Mouse (Mus musculus): ENCODE measurements around the gene Bcor. TPM values are rescaled to one million over a fixed set of nuclear protein-coding genes. Genes with fewer than 3 reads are reported as not detected.

Gene Bcor
- polyA plus RNA-seq, 1 experiment from 2014 or later, result 4.0 TPM

- WGBS (ENCODE audit: insufficient replicate concordance), result 6% methylated on average over 37 of the region's 37 CpGs
- peak overlapping the region; percentile 91 for H3K27ac ChIP-seq (ENCODE audit: low read depth)
- peak; percentile 53 for DNase-seq
- peaks cover 12% of the 10 kb centered on the region; the same call in 1 of the 2 replicates for H3K4me1 ChIP-seq (ENCODE audit: insufficient read depth)
- H3K9me3 ChIP-seq (ENCODE audit: low read length), result no peaks in the 10 kb centered on the region
- H3K36me3 ChIP-seq (replicated peaks; ENCODE audit: insufficient read depth, low read length), result no peaks in the 10 kb centered on the region
- peaks cover 56% of the 10 kb centered on the region for H3K27me3 ChIP-seq (ENCODE audit: insufficient read depth, low read length)
- peak overlapping the region; percentile 67; the same call in 1 of the 2 replicates for H3K9ac ChIP-seq (replicated peaks)
- peak overlapping the region; percentile 84 for H3K4me2 ChIP-seq (ENCODE audit: low read depth, low read length)
- ATAC-seq, result peak; percentile 22
- no peak for TF ChIP-seq EP300 (IDR thresholded peaks at IDR 0.05; ENCODE audit: low read depth)
- TF ChIP-seq CTCF (IDR thresholded peaks at IDR 0.05; ENCODE audit: low read depth), result no peak
- peak overlapping the region; percentile 53 for H3K4me3 ChIP-seq (ENCODE audit: low read depth, low read length)
These were observed 69.8 kb downstream of the Bcor start for GRCm38 (mm10) chrX:12090151-12090870.

- DNase-seq, result peak; percentile 67
- Histone ChIP-seq H3K27ac (ENCODE audit: low read depth) (peak overlapping the region; percentile 91), H3K36me3 (replicated peaks; ENCODE audit: insufficient read depth, low read length) (no peaks in the 10 kb centered on the region), H3K4me2 (ENCODE audit: low read depth, low read length) (peak overlapping the region; percentile 84), H3K4me1 (ENCODE audit: insufficient read depth) (peaks cover 16% of the 10 kb centered on the region; the same call in 1 of the 2 replicates), H3K27me3 (ENCODE audit: insufficient read depth, low read length) (peaks cover 62% of the 10 kb centered on the region), H3K4me3 (ENCODE audit: low read depth, low read length) (peak overlapping the region; percentile 53; the same call in 1 of the 2 replicates), H3K9ac (replicated peaks) (no peak overlapping the region; the same call in 1 of the 2 replicates), H3K9me3 (ENCODE audit: low read length) (no peaks in the 10 kb centered on the region)
- ATAC-seq, result peak; percentile 11; the same call in 1 of the 2 replicates
- 7% methylated on average over 44 of the region's 52 CpGs for WGBS (ENCODE audit: insufficient replicate concordance)
- TF ChIP-seq CTCF (IDR thresholded peaks at IDR 0.05; ENCODE audit: low read depth) (no peak), EP300 (IDR thresholded peaks at IDR 0.05; ENCODE audit: low read depth) (no peak)
These were observed 70.6 kb downstream of the Bcor start for GRCm38 (mm10) chrX:12089353-12090081.

- 11% methylated on average over 9 of the region's 13 CpGs for WGBS (ENCODE audit: insufficient replicate concordance)
- TF ChIP-seq EP300 (IDR thresholded peaks at IDR 0.05; ENCODE audit: low read depth) (no peak), CTCF (IDR thresholded peaks at IDR 0.05; ENCODE audit: low read depth) (no peak)
- Histone ChIP-seq H3K27ac (ENCODE audit: low read depth) (peak overlapping the region; percentile 91), H3K4me2 (ENCODE audit: low read depth, low read length) (peak overlapping the region; percentile 84), H3K36me3 (replicated peaks; ENCODE audit: insufficient read depth, low read length) (no peaks in the 10 kb centered on the region), H3K4me3 (ENCODE audit: low read depth, low read length) (peak overlapping the region; percentile 57; the same call in 1 of the 2 replicates), H3K9me3 (ENCODE audit: low read length) (no peaks in the 10 kb centered on the region), H3K4me1 (ENCODE audit: insufficient read depth) (peaks cover 16% of the 10 kb centered on the region; the same call in 1 of the 2 replicates), H3K9ac (replicated peaks) (peak overlapping the region; percentile 71), H3K27me3 (ENCODE audit: insufficient read depth, low read length) (peaks cover 62% of the 10 kb centered on the region)
- DNase-seq (peak; percentile 45), ATAC-seq (no peak)
These were observed 71.2 kb downstream of the Bcor start for GRCm38 (mm10) chrX:12089027-12089340.

- peak overlapping the region; percentile 84 for H3K4me2 ChIP-seq (ENCODE audit: low read depth, low read length)
- H3K4me1 ChIP-seq (ENCODE audit: insufficient read depth), result peaks cover 16% of the 10 kb centered on the region; the same call in 1 of the 2 replicates
- H3K36me3 ChIP-seq (replicated peaks; ENCODE audit: insufficient read depth, low read length), result no peaks in the 10 kb centered on the region
- 3% methylated on average over 33 of the region's 72 CpGs for WGBS (ENCODE audit: insufficient replicate concordance)
- H3K9ac ChIP-seq (replicated peaks), result peak overlapping the region; percentile 71
- peak; percentile 52 for ATAC-seq
- H3K27ac ChIP-seq (ENCODE audit: low read depth), result peak overlapping the region; percentile 91
- TF ChIP-seq EP300 (IDR thresholded peaks at IDR 0.05; ENCODE audit: low read depth) (no peak), CTCF (IDR thresholded peaks at IDR 0.05; ENCODE audit: low read depth) (no peak)
- H3K4me3 ChIP-seq (ENCODE audit: low read depth, low read length), result peak overlapping the region; percentile 57
- peak; percentile 74 for DNase-seq
- H3K9me3 ChIP-seq (ENCODE audit: low read length), result no peaks in the 10 kb centered on the region
- H3K27me3 ChIP-seq (ENCODE audit: insufficient read depth, low read length), result peaks cover 66% of the 10 kb centered on the region
These were observed 71.7 kb downstream of the Bcor start for GRCm38 (mm10) chrX:12088301-12089026.

- peak; percentile 38 for TF ChIP-seq CTCF (IDR thresholded peaks at IDR 0.05; ENCODE audit: low read depth)
- TF ChIP-seq EP300 (IDR thresholded peaks at IDR 0.05; ENCODE audit: low read depth), result no peak
- peak overlapping the region; percentile 57 for H3K4me3 ChIP-seq (ENCODE audit: low read depth, low read length)
- H3K27ac ChIP-seq (ENCODE audit: low read depth), result peak overlapping the region; percentile 91
- H3K4me1 ChIP-seq (ENCODE audit: insufficient read depth), result peaks cover 16% of the 10 kb centered on the region; the same call in 1 of the 2 replicates
- H3K9ac ChIP-seq (replicated peaks), result peak overlapping the region; percentile 71
- DNase-seq, result no peak
- ATAC-seq, result peak; percentile 35
- H3K9me3 ChIP-seq (ENCODE audit: low read length), result no peaks in the 10 kb centered on the region
- peak overlapping the region; percentile 84 for H3K4me2 ChIP-seq (ENCODE audit: low read depth, low read length)
- H3K36me3 ChIP-seq (replicated peaks; ENCODE audit: insufficient read depth, low read length), result no peaks in the 10 kb centered on the region
- peaks cover 70% of the 10 kb centered on the region for H3K27me3 ChIP-seq (ENCODE audit: insufficient read depth, low read length)
- 3% methylated on average over 44 of the region's 55 CpGs for WGBS (ENCODE audit: insufficient replicate concordance)
These were observed 72.4 kb downstream of the Bcor start for GRCm38 (mm10) chrX:12087511-12088300.

Measured in liver, postnatal 0 days (tissue).